Mouse (Mus musculus) thymus, postnatal 4 days (tissue): ENCODE measurements around the gene Ddx55.

Experiments used
- DNase-seq: peaks from one replicate; pipeline ENCODE4 v3.0.0; 2021

The Ddx55 gene

DNA sequence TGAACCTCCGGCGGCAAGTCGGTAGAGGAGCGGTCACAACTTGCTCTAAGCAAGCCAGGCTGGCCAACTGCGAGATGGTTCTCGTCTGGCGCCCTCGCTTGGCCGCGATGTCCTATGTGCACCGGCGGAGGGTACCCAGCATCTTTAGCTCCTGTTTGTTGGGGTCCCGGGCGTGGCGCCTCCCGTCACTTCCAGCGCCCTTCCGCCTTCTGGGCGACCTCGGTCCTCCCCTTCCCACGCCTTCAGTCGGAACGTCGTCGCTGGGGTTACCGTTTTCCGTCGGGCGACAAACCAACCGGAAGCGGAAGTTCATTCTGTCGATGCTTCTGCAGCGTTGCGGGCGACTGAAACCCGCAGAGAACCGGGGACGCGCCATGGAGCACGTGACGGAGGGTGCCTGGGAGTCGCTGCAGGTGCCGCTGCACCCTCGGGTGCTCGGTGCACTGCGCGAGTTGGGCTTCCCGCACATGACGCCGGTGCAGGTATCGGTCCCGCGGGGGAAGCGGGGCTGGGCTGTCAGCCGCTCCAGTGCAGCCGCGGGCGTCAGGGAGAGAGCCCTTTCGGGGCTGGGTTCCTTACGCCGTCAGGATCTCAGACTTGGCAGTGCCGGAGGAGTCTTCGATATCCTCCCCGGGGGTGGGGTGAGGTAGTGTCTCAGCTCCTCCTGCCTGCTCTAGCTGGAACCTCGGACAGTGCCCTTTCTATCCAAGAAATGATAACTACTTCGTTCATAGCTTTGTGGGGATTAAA lies at the start of gene Ddx55:
TSS of gene Ddx55 (plus strand) at position 307 of the 750 bp plus-strand sequence.
- peak; percentile 91 for DNase-seq

GRCm38 (mm10) chr5:124503742-124504141 lies 48.9 kb upstream of the Ddx55 start:
- no peak for DNase-seq

- DNase-seq = no peak
Observed at GRCm38 (mm10) chr5:124505235-124505634, 47.4 kb upstream of the Ddx55 start.

GRCm38 (mm10) chr5:124506731-124507359 lies 45.8 kb upstream of the Ddx55 start:
- DNase-seq = no peak

DNA sequence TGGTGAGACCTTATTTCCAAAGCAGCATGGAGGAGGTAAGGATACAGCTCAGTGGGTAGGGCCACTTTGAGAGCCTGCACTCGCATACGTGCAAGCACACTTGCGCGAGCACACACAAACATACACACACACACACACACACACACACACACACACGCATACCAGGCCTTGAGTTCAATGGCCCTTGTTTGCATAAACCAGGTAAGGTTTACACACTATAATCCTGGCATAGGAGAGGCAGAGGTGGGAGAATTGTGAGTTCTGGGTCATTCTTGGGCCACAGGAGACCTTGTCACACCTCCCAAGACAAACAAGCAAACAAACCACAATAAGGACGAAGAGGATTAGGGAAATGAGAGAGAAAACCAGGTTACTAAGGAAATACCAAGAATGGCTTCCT lies 43.5 kb upstream of the Ddx55 start:
- DNase-seq = no peak

GRCm38 (mm10) chr5:124509742-124510237 lies 42.9 kb upstream of the Ddx55 start:
- no peak for DNase-seq

GRCm38 (mm10) chr5:124510536-124511050 lies 42.1 kb upstream of the Ddx55 start:
- DNase-seq = no peak

DNA sequence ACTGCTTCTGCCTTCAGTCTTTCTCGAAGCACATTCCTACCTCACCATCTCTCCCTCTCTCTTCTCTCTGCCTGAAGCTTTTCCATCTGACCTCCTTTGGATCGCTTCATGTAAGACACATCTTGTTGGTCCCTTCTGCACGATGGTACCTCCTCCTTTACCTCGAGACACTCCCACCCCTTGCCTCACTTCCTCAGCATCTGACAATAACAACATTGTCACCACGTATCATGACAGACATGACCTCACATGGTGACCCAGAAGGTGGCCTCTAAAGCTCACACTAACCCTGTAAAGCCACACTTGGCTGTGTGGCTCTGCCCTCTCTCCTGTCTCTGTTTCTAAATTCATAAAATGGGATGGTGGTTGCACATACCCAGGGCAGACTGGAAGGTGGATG lies 36.9 kb upstream of the Ddx55 start:
- DNase-seq = no peak

DNA sequence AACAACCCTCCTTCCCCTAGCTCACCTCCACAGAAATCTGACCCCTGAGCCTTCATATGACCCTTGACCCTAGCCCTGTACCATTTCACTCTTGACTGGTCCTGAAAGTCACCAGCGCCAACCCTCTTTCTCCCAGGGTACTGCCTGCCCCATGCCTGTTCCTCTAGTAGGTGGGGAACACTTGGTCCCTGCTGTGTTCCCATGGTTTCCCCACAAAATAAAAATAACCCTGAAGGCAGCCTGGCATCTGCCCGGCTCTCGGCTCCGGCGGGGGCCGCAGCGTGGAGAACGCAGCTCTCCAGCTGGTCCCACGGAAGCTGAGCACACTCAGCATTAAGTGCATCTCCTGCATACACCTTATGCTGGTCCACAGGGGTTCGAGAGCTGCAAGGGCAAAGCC lies 34.0 kb upstream of the Ddx55 start:
- no peak for DNase-seq

DNA sequence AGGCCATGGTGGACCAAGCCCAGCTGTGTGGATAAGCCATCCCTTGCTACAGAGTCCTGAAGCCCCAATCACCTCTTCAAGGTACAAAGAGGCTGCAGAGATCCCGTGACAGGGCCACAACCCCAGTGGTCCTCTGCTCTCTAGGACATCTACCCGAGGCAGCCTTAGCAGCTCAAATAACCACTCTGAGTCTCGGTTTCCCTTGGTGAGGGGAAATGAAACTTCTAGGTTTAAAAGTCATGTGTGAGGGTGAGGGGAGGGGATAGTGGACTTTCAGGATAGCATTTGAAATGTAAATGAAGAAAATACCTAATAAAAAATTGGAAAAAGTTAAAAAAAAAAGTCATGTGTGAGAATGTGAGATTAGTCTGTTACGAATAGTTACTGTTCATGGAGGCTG lies 31.1 kb upstream of the Ddx55 start:
- no peak for DNase-seq

DNA sequence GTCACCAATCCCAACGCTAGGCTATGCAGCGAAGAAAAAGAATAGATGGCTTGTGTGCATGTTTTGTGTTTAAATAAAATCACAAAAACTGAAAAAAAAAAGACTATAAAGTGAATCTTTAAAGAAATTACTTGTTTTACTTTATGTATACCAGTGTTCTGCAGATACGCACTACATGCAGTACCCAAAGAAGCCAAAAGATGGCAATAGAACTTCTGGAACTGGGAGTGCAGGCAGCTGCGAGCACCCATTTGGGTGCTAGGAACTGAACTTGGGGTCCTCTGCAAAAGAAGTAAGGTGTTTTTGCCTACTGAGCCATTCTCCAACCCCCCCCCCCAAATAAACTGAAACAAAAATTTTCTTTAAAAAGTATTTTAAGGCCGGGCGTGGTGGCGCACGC lies 29.6 kb upstream of the Ddx55 start:
- DNase-seq = no peak

DNA sequence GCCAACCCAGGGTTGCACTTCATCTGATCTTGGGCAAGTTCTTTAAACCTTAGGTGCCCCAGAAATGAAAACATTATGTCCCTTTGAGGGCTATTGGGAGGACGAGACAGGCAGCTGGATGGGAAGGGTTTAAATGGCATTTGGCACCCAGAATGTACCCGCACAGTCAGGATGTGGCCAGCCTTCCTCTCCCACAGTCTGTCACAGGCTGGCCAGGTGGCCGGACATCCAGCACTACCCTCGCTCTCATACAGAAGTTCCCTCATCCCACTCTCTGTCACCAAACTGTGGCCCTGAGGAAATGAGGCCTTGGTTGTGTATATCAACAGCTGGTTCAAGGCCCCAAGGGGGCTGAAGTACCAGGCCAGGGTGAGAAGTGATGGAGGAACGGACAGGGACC lies 27.7 kb upstream of the Ddx55 start:
- no peak for DNase-seq

DNA sequence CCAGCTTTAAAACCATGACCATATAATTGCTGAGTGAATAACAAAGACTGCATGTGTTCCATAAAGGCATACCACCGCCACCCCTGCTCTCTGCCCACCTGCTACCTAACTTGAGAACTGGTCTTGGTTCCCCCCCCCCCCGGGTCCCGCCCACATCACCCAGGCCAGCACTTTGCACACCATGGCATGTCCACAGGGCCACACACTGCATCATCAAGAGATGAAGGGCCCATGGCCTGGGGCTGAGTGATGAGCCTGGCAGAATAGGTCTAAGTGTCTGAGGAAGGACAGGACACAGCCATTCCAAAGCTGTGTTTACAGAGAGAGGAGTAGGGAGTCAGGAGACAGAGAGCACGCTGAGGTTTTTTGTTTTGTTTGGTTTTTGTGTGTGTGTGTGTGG lies 24.3 kb upstream of the Ddx55 start:
- DNase-seq = no peak

DNA sequence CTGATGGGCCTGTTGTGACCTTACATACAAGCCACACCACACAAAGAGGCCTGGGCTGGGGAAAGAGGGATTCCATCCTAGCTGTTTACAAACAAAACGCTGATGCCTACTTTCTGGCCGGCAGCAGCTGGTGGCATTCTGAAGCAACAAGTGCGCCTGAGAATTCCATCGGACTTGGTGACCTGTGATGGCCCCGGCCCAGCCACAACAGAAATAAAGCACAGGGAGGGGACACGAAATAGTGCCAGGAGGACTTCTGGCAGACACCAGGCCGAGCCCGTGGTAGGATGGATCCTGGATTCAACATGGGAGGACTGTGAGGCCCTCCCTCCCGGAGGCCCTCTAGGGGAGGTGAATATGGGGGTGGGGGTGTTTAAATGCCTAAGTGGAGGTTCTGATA lies 23.9 kb upstream of the Ddx55 start:
- DNase-seq = no peak

DNA sequence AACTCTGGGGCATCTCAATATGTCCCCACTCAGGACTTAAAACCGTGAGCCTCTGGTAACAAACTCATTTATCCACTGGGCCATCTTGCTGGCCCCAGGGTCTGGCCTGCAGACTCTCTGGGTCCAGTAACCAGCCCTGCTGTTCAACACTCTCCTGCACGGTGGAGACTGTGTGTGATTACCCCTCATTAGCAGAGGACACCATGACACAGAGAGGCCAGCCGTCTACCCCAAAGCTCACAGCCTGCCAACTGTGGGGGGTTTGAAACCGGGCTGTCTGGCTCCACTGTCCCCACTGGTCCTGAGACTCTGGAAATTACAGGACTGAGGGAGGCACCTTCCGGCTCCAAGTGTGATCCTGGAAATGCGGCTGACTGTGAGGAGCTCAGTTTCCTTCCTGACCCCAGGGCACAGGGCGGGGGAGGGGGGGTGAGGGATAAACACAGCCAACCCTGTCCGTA lies 23.4 kb upstream of the Ddx55 start:
- no peak for DNase-seq

- no peak for DNase-seq
Observed at GRCm38 (mm10) chr5:124529697-124530096, 23.0 kb upstream of the Ddx55 start.

DNA sequence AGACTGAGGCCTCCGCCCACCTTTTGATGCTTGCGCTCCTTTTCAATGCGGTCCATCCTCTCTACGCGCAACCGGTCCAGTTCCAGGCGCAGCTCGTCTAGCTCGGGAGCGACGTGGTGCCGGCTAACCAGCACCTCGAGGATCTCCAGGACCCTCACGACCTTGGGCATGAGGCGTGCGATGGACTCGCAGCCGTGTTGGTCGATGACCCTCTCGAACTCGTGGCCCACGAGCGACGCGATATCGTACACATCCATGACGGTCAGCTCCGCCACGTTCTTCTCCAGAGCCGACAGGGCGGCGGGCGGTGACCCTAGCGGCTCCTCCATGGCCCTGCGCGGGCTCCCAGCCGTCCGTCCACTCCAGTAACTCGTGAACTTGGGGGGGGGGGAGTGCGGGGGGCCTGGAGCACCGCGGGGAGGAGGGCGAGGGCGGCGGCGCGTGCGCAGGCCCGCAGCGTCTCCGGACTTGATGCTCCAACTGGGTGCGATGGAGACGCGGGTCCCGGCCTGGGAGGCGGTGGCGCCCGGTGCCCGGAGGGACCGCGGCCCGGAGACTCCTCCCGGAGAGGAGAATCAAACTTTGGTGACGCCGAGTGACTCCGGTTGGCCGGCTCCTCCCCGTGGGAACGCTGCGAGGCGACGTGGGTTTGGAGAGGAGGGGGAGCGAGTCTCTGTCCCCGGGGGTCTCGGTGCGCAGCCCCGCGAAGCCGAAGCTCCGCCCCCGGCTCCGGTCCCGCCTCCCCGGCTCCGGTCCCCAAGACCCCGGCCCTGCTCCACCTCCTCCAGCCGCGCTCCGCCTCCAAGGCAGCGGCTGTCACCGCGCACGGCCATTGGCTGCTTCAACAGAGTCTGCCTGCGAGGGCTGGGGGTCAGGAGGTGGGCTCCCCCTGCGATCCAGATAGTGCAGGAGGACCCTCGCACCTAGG lies 21.7 kb upstream of the Ddx55 start, which contains the start of gene Rilpl1:
TSS of gene Rilpl1 (minus strand) at position 737 of the 928 bp plus-strand sequence.
- DNase-seq = peak; percentile 91

DNA sequence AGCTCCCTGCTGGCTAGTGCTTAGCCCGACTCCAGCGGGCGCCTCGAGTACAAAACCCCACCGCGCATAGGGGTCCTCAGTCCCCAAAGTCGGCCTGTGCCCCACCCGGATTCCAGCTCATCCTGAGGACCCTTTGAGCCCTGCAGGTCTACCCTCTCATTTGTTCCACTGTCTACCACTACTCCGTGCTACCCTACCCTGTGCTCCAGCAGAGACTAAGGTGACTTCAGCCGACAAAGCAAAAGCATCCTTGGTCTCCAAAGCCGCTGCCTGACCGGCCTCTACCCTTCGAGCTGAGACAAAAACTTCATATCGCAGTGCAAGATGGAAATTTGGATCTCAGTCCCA lies 21.1 kb upstream of the Ddx55 start:
- no peak for DNase-seq

DNA sequence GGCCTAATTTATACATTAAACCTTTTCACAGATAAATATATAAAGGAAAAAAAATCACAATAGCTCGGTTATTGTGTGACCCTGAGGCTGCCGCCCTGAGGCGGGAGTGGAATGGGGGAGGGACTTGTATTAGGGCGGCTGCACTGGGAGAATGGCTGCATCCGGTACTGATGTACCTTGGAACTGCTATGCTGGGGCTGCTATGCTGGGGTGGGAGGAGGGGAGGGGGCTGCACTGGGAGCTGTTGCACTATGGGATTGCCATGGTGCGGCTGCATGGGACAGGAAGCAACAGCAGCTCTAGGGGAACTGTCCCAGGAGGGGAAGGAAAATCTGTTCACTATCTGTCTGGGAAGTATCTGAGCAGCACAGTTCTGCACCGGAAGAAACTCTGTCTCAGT lies 20.2 kb upstream of the Ddx55 start:
- no peak for DNase-seq

- DNase-seq = no peak
Observed at GRCm38 (mm10) chr5:124535016-124535415, 17.6 kb upstream of the Ddx55 start.

GRCm38 (mm10) chr5:124536776-124537175 lies 15.9 kb upstream of the Ddx55 start:
- DNase-seq = peak; percentile 53

DNA sequence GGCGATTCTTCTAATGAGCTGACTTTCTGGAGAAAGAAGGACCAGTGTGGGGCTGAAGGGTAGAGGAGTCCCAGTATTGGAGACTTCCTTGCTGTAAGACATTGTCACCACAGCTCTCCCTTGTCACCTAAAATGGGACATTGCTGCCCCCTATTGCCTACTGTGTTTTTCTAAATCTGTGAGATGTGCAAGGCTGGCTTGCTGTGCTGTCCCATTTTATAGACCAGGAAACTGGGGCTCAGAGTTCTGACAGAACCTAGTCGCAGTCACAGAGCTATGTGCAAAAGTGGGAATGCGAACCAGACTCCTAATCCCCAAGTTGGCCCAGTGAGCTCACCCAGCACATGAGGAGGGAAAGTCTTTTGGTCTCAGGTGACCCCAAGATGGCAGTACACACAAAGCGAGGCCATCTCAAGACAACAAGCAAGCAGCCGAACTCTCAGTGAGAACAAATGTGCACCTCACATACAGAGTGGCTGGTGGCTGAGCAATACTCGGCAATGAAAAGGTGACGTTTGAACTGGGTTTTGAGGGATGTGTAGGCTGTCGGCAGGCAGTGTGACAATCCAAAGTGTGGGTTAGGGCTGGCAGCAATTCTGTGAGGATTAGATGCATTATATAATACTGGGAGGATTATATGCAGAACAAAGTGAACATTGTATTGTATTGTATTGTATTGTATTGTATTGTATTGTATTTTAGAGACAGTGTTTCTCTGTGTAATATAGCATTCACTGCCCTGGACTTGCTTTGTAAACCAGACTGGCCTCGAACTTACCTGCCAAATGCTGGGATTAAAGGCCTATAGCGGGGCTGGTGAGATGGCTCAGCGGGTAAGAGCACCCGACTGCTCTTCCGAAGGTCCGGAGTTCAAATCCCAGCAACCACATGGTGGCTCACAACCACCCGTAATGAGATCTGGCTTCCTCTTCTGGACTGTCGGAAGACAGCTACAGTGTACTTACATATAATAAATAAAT lies 13.6 kb upstream of the Ddx55 start:
- peak; percentile 66 for DNase-seq
